Mouse (Mus musculus): ENCODE measurements around the gene Zfp970. TPM values are rescaled to one million over a fixed set of nuclear protein-coding genes. Genes with fewer than 3 reads are reported as not detected.
"Not testable (repeated sequence)": the region's sequence is repeated elsewhere in the genome, so short reads cannot be mapped to it uniquely, and the experiment has no call there.

Gene Zfp970
- total RNA-seq (2022): 10 to 100 TPM; 36.5 to 46.5 (median 40.8) TPM

DNA sequence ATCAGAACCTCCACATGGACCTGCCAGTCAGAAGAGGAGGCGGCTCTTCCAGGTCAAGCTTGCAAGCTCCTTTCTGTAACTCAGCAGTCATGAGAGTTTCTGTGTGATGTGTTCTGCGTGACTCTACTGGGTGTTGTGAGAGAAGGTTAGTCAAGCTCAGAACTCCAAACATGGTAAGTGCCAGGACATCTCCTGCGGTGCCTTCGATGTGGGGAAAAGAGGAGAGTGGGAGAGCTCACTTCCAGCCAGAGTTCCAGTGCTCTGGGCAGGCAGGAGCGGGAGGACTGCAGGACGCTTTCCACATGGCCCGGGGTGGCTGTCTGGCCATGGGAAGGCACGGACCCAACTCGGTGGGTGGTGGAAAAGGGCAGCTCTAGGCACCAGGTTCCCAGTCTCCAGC lies at the start of gene Zfp970:
TSS of gene Zfp970 (plus strand) at position 58 of the 400 bp plus-strand sequence.
- DNase-seq (ENCODE audit: low spot score in 2 of 2): not testable (repeated sequence)

DNA sequence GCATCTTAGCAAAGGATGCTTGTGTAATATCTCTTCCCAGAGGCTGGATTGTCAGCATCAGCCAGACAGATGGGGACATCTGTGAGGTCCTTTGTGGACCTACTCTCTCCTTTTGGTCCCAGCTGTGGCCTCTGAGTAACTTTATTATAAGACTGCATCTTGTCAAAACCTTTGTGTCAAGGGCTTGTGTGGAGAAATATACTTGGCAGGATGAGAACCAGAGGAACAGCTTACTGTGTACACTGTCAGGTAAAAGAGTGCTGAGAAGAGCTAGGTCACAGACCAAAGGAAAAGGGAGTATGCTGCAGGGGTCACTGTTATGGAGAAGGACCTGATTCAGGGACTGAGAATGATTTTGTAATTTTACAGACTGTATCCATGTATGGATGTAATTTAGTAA lies 3.7 kb downstream of the Zfp970 start:
- DNase-seq (ENCODE audit: low spot score in 2 of 2): not testable (repeated sequence)

DNA sequence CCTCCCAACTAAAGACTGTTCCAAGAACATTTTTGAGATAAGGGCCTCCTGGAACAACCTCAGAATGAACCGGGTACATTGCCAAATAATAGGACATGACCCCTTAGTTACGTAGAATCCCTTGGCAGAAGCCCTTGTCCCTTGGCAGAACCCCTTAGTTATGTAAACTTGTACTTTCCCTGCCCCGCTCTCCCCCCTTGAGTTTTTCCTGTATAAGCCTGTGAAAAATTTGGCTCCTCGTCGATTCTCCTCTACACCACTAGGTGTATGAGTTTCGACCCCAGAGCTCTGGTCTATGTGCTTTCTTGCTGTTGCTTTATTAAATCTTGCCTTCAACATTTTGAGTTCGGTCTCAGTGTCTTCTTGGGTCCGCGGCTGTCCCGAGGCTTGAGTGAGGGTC lies 7.7 kb downstream of the Zfp970 start:
- not testable (repeated sequence) for DNase-seq (ENCODE audit: low spot score in 2 of 2)

DNA sequence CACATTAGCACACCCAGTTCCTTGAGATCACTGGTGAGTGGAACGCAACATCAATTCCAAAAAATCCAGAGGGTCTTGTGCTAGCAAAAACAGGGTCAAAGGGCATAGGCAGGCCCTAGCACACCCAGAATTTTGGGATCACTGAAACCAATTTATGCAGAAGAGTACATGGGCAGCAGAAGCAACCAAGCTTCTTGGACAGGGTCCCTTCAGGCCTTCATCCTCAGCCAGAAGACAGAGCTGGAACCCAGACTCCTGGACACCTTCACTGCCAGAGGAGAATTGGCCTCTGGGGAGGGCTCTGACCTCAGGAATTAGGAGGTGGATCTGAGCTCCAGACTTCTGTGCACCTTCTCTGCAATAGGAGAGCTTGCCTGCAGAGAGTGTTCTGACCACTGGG lies 17.4 kb downstream of the Zfp970 start:
- not testable (repeated sequence) for DNase-seq (ENCODE audit: low spot score in 2 of 2)

DNA sequence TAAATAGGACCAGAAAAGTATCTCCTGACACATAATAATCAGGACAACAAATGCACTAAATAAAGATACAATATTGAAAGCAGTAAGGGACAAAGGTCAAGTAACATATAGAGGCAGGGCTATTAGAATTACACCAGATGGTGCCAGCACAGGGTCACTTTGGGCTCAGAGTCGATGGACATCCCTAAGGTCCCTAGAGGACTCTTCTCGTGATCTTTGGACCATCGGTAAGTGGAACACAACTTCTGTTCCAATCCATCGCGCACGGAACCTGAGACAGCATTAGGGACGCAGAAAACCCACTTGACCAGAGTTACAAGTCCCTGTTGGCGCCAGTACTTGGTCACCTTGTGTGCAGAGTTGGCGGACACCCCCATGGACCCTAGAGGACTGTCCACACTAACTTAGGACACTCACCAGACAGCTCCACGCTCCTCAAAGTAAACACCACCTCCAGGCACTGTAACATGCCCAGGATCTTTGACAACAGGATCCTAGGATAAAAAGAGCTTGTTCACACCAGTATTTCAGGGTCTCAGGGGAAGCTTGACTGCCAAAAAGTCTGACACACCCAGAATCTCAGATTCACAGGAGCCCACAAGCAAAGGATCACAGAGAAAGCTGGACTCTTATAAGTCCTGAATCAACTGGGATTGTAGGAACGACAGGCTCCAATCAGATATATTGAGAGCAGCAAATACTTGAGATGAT lies 18.9 kb downstream of the Zfp970 start:
- not testable (repeated sequence) for DNase-seq (ENCODE audit: low spot score in 2 of 2)

DNA sequence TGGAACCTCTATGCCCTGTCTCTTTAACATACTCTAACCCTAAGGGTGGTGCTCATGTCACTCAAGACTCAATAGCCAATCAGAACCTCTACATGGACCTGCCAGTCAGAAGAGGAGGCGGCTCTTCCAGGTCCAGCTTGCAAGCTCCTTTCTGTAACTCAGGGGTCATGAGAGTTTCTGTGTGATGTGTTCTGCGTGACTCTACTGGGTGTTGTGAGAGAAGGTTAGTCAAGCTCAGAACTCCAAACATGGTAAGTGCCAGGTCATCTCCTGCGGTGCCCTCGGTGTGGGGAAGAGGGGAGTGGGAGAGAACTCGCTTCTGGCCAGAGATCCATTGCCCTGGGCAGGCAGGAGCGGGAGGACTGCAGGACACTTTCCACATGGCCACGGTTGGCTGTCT lies 33.5 kb downstream of the Zfp970 start, which contains the start of gene Gm14403:
TSS of gene Gm14403 (plus strand) at position 149 of the 400 bp plus-strand sequence.
- not testable (repeated sequence) for DNase-seq (ENCODE audit: low spot score in 2 of 2)

DNA sequence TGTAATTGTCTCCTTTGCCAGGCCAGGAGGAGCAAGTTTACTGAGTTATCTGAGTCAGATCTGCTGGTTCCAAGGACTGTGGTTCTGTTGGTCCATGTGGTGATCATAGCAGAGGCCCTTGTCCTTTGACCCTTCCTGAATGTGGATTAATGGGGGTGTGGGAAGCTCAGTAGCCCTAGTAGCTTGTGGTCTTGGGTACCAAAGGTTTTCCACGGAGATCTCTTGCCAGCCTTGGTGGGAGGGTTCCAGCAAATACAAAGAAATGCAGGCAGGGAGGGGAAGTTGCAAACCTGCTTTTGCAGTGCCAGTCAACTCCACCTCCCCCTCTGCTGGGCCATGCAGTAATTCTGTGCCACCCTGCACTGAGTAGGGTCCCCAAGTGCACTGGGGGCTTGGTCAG lies 34.6 kb downstream of the Zfp970 start:
- DNase-seq (ENCODE audit: low spot score in 2 of 2): not testable (repeated sequence)

DNA sequence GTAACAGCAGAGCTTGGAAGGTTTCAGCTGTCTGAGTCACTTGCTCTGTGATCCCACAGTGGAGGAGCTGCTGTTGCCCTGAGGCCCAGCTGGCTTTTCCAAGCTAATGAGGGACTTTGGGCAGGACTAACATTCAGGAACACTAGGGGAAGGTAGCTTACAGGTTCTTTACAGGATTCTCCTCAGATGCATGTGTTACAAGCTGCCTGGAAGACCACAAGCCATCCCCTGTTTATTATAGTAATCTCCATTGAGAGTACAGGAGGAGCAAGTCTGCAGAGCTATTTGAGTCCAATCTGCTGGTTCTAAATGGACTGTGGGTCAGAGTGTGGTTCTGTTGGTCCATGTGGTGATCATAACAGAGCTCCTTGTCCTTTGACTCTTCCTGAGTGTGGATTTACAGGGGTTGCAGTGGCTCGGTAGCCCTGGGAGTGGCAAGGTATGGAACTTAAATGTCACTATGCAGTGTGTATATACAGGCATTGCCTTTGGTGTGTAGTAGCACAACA lies 40.7 kb downstream of the Zfp970 start:
- DNase-seq (ENCODE audit: low spot score in 2 of 2): not testable (repeated sequence)

DNA sequence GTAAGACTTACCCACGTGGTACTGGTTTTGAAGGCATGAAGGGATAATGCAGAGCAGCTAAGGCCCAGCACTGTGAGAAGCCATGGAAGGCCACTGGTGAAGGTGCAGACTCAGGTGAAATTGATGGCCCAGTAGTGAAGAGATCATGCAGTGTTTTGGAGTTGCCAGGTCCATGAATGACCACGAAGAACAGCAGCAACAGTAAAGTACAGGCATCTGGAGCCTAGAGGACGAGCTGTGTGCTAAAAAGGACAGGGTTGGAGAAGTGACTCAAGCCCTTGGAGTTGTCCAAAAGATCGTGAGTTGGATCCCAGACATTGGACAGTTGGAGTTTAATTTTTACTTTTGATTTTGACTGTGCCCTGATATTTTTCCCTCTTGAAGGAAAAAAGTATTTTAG lies 46.8 kb downstream of the Zfp970 start:
- DNase-seq (ENCODE audit: low spot score in 2 of 2): not testable (repeated sequence)

DNA sequence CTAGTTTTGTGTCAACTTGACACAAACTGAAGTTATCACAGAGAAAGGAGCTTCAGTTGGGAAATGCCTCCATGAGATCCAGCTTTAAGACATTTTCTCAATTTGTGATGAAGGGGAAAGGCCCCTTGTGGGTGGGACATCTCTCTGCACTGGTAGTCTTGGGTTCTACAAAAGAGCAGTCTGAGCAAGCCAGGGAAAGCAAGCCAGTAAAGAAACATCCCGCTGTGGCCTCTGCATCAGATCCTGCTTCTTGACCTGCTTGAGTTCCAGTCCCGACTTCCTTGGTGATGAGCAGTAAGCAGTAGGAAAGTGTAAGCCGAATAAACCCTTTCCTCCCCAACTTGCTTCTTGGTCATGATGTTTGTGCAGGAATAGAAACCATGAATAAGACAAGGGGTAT lies 47.4 kb downstream of the Zfp970 start:
- DNase-seq (ENCODE audit: low spot score in 2 of 2): not testable (repeated sequence)

DNA sequence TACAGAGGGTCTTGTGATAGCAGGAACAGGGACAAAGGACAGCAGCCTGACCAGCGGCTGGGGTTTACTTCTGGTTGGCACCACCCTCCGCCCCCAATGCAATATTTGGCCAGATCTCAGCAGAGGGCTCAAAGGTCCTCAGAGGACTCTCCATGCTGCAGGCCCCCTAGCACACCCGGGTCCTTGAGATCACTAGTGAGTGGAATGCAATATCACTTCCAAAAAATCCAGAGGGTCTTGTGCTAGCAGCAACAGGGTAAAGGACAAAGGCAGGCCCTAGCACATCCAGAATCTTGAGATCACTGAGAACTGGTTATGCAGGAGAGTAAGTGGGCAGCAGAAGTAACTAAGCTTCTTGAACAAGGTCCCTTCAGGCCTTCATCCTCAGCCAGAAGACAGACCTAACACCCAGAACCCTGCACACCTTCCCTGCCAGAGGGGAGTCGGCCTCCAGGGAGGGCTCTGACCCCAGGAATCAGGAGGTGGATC lies 49.5 kb downstream of the Zfp970 start:
- DNase-seq (ENCODE audit: low spot score in 2 of 2): not testable (repeated sequence)

DNA sequence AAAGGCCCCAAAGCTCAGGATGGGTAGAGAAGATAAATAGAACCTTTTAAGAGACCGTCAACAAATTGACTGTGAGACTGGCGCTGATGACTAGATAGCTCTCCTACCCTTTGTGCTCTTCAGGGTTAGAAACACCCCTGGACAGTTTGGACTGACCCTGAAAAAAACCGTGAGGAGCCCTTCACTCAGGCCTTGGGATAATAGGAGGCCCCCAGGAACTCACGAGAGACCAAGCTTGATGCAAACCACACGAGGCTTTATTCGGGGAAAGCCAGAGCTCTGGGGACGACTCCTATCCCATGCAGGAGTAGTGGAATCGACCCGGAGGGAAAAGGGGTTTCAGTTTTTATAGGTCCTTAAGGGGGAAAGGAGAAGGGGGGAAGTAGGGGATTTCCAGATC lies 53.2 kb downstream of the Zfp970 start:
- not testable (repeated sequence) for DNase-seq (ENCODE audit: low spot score in 2 of 2)

DNA sequence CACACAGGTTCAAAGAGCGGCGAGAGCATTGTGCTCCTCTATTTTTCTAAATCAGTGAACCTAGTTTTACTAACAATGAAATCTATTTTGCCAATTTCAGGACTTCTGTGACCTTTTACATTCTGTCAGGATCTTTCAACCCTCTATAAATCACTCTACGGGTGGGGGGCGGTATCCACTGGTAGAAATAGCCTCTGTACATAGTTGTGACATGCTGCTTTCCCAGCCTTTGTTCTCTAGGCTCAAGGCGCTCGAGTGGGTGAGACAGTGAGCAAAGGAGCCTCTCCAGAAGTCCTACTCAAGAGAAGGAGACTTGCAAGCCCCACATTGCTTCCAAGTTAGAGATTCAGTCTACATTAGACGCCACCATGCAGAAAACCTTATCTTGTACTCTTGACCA lies 53.8 kb downstream of the Zfp970 start:
- DNase-seq (ENCODE audit: low spot score in 2 of 2): not testable (repeated sequence)

DNA sequence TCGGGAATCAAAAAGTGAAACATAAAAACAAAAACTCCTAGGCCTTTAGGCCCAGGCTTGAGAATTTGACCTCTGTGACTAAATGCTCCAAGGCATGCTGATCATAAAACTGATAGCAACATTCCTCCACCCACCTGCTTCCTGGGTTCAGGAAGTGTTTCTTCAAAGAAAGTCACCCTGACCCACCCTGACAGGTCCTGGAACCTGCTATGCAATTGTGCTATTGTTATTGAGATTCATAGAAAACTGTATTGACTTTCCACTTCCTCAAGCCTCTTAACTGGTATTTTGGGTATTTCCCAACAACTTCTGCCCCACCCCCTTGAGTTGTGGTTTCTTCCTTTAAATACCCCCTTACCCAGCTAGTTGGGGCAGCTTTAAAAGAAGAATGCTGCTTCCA lies 54.4 kb downstream of the Zfp970 start:
- not testable (repeated sequence) for DNase-seq (ENCODE audit: low spot score in 2 of 2)

DNA sequence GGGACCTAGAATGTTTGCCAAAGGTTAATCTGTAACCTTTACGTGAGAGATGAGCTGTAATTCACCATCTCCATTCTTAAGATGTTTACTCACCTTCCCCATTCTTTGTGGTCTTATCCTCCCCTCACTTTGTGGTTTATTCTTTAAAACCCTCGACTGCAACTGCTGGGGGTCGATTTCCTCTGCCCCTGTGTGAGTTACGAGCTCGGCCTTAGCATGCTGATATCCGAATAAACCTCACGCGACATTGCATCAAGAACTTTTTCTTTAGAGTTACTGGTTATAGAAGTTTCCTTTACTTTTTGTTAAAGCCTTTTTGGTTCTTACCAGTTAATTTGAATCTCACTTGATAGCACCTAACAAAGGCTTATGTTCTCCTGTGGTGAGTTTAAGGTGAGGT lies 55.5 kb downstream of the Zfp970 start:
- no peak for DNase-seq (ENCODE audit: low spot score in 2 of 2)

DNA sequence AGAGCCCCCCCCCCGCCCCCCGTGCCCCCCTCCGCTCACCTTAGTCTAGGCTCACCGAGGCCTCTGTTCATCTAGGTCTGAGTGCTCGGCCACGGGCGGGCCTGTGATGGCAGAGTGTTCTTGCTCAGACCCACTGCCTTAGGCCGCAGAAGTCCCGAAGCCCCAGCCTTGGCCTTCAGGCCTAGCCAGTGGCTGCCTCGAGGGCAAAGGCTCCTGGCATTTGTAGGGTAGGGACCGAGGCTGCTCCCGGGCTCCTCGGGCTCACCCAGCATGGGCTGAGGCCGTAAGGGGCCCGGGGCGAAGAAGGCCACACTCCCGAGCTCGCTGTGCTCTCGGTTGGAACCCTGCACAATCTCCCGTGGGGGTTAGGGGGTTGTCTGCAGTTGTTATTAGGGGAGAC lies 58.5 kb downstream of the Zfp970 start:
- no peak for DNase-seq (ENCODE audit: low spot score in 2 of 2)

DNA sequence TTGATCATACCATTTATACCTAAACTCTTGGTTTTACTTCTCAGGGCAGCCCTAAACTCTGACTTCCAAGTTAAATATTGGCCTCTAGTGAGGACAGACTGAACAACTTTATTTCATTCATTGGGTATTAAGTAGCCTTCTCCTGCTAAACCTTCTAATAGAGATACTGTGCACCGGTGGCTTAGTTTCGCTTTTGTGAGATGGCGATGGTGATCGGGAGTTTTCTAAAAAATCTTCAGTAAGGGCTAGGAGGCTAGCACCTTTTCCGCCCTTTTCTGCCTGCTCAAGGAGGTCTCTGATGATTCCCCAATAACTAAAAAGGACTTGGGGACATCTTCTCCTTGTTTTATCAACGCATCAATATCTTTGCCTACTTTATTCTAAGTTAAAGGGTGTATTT lies 59.1 kb downstream of the Zfp970 start:
- not testable (repeated sequence) for DNase-seq (ENCODE audit: low spot score in 2 of 2)

DNA sequence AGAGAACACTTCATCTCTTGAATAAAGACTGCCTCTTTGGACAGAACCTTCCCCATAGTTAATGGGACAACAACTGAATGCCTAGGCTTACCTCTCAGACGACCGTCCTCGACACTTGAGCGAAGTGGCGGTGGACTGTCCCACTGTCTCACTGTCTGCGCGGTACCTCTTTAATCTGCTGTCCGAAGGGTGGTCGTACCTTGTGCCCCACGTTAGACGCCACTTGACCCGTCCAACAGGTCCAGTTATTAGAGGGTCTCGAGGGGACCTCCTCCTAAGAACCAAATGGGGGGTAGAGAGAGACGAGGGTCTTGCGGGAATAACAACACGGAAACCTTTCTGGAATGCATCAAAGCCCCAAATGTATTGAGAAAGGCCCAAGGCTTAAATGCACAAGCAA lies 59.6 kb downstream of the Zfp970 start:
- not testable (repeated sequence) for DNase-seq (ENCODE audit: low spot score in 2 of 2)

Other genes starting within 250 kb of the Zfp970 start
- 1 to 10 TPM; 2.2 to 3.5 (median 2.6) TPM for gene Gm14409, start 197.7 kb upstream of the Zfp970 start, total RNA-seq (2022)
- gene Gm14412, start 140.4 kb upstream of the Zfp970 start, total RNA-seq (2022): 1 to 10 TPM; 5.2 to 7.0 (median 5.9) TPM
- gene Gm14418, start 66.4 kb upstream of the Zfp970 start, total RNA-seq (2022): 10 to 100 TPM; 30.3 to 35.8 (median 32.0) TPM
- gene Gm14403, start 33.5 kb downstream of the Zfp970 start, total RNA-seq (2022): 10 to 100 TPM; 31.5 to 49.3 (median 44.4) TPM
- 1 to 10 TPM in 2 of 4 experiments, under 1 TPM in 1, not detected in 1; 0.51 to 1.8 (median 1.3) TPM for gene Gm14406, start 113.5 kb downstream of the Zfp970 start, total RNA-seq (2022)